Mouse (Mus musculus) CD8-positive naive resting alpha-beta T cell, adult 2 months (primary cell): Measurements from ENCODE around the gene Gjd3.
A peak's percentile ranks its signal among the peaks of the same experiment; 100 is the strongest.
"Not testable (repeated sequence)": the region's sequence is repeated elsewhere in the genome, so short reads cannot be mapped to it uniquely, and the experiment has no call there.

Source experiments
- DNase-seq, 2 experiments: peaks; one replicate each; pipeline ENCODE4 v3.0.0; 2022; ENCODE audit warnings: low read depth in 2 of 2, low spot score in 2 of 2

Gjd3 gene

GRCm38 (mm10) chr11:98935123-98935522 is 47.7 kb downstream of the Gjd3 start:
- DNase-seq: no peak

- no peak for DNase-seq
Observed at GRCm38 (mm10) chr11:98934367-98934766, 48.4 kb downstream of the Gjd3 start.

- not testable (repeated sequence) for DNase-seq
Observed at GRCm38 (mm10) chr11:98933847-98934246, 49.0 kb downstream of the Gjd3 start.

GRCm38 (mm10) chr11:98933151-98933550 is 49.7 kb downstream of the Gjd3 start:
- peak; percentile 34 to 44 for DNase-seq

GRCm38 (mm10) chr11:98932293-98933091 is 50.3 kb downstream of the Gjd3 start:
- DNase-seq: no peak
